Mouse (Mus musculus) layer of hippocampus, adult 18-20 months (tissue): ENCODE measurements around the gene Ube2m. TPM values are rescaled to one million over a fixed set of nuclear protein-coding genes. Genes with fewer than 3 reads are reported as not detected.
"Not testable (repeated sequence)": the region's sequence is repeated elsewhere in the genome, so short reads cannot be mapped to it uniquely, and the experiment has no call there.

Source experiments
- DNase-seq, 2 experiments: peaks; one replicate each; pipeline ENCODE4 v3.0.0; 2022; ENCODE audit warnings: low spot score in 2 of 2
- long read RNA-seq: library from polyadenylated mRNA; stranded (forward); transcript quantifications from one replicate; pipeline ENCODE4 v2.0.0, GENCODE M21; 2021
- total RNA-seq, 2 experiments: library from RNA; stranded (reverse); gene quantifications; 2 replicates each; pipeline ENCODE4 v1.2.3; 2021

Gene Ube2m
- total RNA-seq, result 100 to 1,000 TPM; 196 to 202 TPM
- long read RNA-seq, transcript Ube2m-201 (6 exons, 1,472 nt), result major isoform, 226 of 237 reads
- long read RNA-seq, partial matches to known transcripts, result 8 of 237 reads
- long read RNA-seq, other reads (novel, unspliced or antisense), result 2 of 237 reads

GRCm38 (mm10) chr7:13037901-13038555, at the start of gene Ube2m:
Ube2m (minus strand) TSS chr7:13038275.
- peak; percentile 99 to 100 for DNase-seq

- DNase-seq, result no peak
Observed at GRCm38 (mm10) chr7:13072293-13072692, 34.2 kb upstream of the Ube2m start.

DNA sequence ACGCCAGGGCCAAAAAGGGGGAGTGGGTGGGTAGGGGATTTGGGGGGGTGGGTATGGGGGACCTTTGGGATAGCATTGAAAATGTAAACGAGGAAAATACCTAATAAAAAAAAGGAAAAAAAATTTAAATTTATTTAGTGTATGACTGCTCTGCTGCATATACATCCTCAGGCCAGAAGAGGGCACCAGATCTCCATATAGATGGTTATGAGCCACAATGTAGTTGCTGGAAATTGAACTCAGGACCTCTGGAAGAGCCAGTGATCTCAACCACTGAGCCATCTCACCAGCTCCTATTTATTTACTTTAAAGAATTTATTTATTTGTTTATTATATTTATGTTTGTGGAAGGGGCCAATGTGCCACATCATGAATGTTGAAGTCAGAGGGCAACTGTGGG, 25.3 kb upstream of the Ube2m start:
- not testable (repeated sequence) for DNase-seq

- no peak for DNase-seq
Observed at GRCm38 (mm10) chr7:13059536-13059935, 21.5 kb upstream of the Ube2m start.

DNA sequence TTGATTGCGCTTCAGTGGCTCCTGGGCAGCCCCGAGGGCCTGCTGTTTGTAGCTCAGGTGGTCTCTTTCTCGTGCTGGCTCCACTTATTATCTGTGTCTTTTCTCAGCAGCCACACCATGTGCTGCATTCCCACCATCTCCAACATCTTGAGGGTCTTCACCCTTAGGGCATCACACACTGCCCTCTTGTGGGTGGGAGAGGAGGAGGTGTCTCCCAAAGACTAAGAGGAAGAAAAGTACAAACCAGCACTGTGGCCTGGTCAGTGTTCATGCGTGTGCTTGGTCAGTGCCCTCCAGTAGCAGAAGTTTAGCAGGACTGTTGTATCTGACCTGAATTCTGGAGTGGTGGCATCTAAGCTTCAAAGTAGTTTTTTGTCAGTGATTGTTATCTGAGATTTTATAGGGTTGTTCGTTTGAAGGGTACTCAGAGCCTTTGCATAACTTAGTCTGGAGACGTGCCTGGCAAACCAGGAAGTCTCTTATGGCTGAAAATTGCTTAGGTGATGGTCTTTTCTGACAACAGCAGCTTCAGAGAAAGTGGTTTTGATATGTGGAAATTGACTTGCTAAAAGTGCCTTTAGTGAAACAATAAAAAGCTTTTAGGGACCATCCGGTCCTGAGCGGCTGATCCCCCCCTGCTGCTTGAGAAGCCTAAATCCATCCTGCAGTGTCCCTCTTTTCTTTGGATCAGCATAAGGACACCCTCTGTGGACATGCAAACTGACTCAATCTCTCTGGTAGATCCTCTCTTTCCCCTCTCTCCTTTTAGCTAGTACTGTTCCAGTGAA, 19.0 kb upstream of the Ube2m start:
- DNase-seq, result no peak

GRCm38 (mm10) chr7:13054287-13055010, 16.4 kb upstream of the Ube2m start, which contains the start of gene Mzf1:
Mzf1 (minus strand) TSS chr7:13054764.
- peak; percentile 95 to 98 for DNase-seq

GRCm38 (mm10) chr7:13053961-13054286, 15.8 kb upstream of the Ube2m start:
- DNase-seq, result no peak

GRCm38 (mm10) chr7:13053501-13053900, 15.4 kb upstream of the Ube2m start:
- no peak for DNase-seq

DNA sequence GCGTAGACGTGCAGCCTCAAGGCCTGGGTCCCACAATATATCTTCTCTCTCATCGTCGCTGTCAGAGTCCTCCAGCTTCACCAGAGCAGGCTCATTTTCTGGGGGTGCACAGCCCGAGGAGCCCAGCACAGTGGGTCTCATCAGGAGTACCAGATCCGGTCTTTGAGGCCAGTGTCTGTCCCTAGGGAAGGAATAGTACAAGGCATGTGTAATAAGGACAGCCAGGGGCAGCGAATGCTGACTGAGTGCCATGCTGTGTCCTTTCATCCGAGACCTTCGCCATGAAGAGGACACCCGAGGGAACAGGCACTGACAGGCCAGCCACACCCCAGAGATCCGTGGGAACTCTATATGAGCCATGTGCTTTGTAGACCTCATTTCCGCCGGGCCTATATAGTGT, 14.9 kb upstream of the Ube2m start:
- no peak for DNase-seq

- no peak for DNase-seq
Observed at GRCm38 (mm10) chr7:13046084-13046483, 8.0 kb upstream of the Ube2m start.

DNA sequence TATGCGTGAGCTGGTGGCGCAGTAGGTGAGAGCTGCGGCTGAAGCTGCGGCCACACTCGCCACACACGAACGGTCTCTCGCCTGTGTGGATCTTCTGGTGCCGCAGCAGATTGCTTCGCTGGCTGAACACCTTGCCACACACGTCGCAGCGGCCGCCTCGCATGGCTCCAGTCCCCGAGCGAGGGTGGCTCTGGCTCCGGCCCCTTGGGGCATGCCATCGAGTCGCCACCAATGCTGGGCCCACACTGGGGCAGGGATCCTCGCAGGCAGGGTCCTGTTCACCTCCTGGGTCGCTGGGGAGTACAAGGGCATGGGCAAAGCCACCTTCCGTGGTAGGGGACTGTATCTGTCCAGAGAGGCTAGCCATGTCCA, 6.2 kb upstream of the Ube2m start:
- no peak for DNase-seq

- no peak for DNase-seq
Observed at GRCm38 (mm10) chr7:13043445-13044253, 5.6 kb upstream of the Ube2m start.

GRCm38 (mm10) chr7:13043120-13043444, 5.0 kb upstream of the Ube2m start:
- no peak for DNase-seq

DNA sequence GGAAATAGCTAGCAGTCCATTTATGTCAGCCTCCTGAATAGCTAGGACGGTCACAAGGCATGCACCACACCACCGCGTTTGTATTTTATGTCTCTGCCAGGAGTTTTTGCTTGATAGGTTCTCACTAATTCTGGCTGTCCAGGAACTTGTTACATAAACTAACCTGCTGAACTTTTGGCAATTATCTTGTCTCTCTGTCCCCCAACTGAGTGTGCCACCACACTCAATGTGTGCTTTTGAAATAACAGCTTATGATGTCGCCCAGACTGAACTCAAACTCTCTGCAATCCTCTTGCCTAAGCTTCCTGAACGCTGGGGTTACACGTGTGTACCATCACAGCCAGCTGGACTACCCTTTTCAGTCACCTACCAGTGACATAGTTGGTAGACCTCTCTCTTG, 4.4 kb upstream of the Ube2m start:
- DNase-seq, result no peak

DNA sequence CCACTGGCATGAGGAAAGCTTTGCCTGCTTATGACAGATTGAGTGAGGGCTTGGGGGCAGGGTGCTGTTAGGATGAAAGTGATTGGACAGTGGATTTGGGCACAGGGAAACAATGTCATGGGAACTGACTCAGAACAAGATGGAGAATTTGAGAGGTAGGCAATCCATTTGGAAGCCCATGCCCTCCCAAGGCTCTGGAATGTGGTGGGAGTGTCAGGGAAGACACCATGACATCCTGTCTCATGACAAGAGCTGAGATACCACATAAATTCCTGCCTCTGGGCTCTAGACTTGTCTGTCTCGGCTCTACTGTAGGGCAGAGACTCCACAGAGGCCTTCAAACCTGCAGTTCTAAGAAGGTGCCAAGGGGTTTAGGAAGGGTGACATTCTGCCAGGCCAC, 3.2 kb upstream of the Ube2m start:
- DNase-seq, result no peak

DNA sequence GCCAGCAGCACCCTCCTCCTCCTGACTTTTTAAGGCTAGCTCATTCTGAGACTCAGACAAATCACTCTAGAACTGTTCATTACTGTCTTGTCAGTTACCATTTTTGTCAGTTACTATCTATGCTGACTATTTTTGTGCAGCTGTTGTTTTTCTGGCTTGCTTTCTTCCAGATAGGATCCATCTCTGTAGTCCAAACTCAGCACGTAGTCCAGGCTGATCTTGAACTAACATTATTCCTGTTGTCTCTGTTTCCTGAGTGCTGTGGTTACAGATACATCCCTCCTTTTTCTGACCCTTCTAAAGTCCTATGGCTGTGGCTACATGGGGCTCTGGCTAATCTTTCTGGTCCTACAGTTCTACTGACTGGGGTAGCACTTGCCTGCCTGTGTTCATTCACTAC, 1.1 kb upstream of the Ube2m start:
- no peak for DNase-seq

GRCm38 (mm10) chr7:13038621-13039169, 620 bp upstream of the Ube2m start:
- DNase-seq, result no peak

GRCm38 (mm10) chr7:13037366-13037765, 709 bp downstream of the Ube2m start:
- no peak for DNase-seq

GRCm38 (mm10) chr7:13036806-13037205, 1.3 kb downstream of the Ube2m start:
- no peak for DNase-seq

GRCm38 (mm10) chr7:13035211-13035855, 2.7 kb downstream of the Ube2m start:
- DNase-seq, result no peak
